Mouse (Mus musculus) thymus, adult 2 months (tissue): ENCODE data around the gene Opcml. TPM values are rescaled to one million over a fixed set of nuclear protein-coding genes. Genes with fewer than 3 reads are reported as not detected.

ENCODE experiments used
- DNase-seq: peaks from one replicate; pipeline ENCODE4 v3.0.0; 2021
- H3K27ac ChIP-seq: fragments of 200-500 bp; 2 replicates; pipeline ENCODE4 v1.5.1; 2012; ENCODE audit warnings: low read length, control low read depth; ENCODE audit not compliant: control insufficient read depth, insufficient read depth
- H3K27me3 ChIP-seq: fragments of 200-500 bp; 2 replicates; pipeline ENCODE4 v1.6.1; 2012; ENCODE audit warnings: mild to moderate bottlenecking, low read length, moderate library complexity, mixed read lengths; ENCODE audit not compliant: control insufficient read depth, insufficient read depth
- H3K36me3 ChIP-seq: fragments of 200-500 bp; 2 replicates; pipeline ENCODE4 v1.6.1; 2012; ENCODE audit warnings: mild to moderate bottlenecking, low read length, moderate library complexity; ENCODE audit not compliant: control insufficient read depth, insufficient read depth
- H3K4me1 ChIP-seq: fragments of 200-500 bp; replicated peaks from 2 replicates; pipeline ENCODE4 v1.6.1; 2012; ENCODE audit warnings: low read length; ENCODE audit not compliant: control insufficient read depth, insufficient read depth
- H3K4me3 ChIP-seq: fragments of 200-500 bp; 2 replicates; pipeline ENCODE4 v1.5.1; 2012; ENCODE audit warnings: mild to moderate bottlenecking, low read length, control low read depth, moderate library complexity; ENCODE audit not compliant: control insufficient read depth, insufficient read depth
- CTCF ChIP-seq: fragments of 200-500 bp; IDR thresholded peaks from 2 replicates; pipeline ENCODE4 v1.5.1; 2012; ENCODE audit warnings: mild to moderate bottlenecking, control low read depth, low read length, moderate library complexity, borderline replicate concordance; ENCODE audit not compliant: control insufficient read depth, poor library complexity, insufficient read depth; ENCODE audit errors: extremely low read depth
- POLR2A ChIP-seq: fragments of 200-500 bp; IDR thresholded peaks from 2 replicates; pipeline ENCODE4 v1.6.1; 2012; ENCODE audit warnings: mild to moderate bottlenecking, low read length, control low read depth, moderate library complexity; ENCODE audit not compliant: control insufficient read depth, poor library complexity, insufficient read depth; ENCODE audit errors: extremely low read depth
- WGBS: fragments of 180-500 bp; shearing (Covaris S2); methylation state at CpG from one replicate; pipeline ENCODE4 v1.1.7; 2018; 5-methylcytosine and 5-hydroxymethylcytosine counted together
- polyA plus RNA-seq: library from polyadenylated mRNA; depleted of rRNA; stranded (reverse); fragments of >200 nt; gene quantifications from 2 replicates; pipeline ENCODE4 v1.2.3, GENCODE M21; 2012

The Opcml gene
- polyA plus RNA-seq, 1 experiment, result 0.82 TPM

DNA sequence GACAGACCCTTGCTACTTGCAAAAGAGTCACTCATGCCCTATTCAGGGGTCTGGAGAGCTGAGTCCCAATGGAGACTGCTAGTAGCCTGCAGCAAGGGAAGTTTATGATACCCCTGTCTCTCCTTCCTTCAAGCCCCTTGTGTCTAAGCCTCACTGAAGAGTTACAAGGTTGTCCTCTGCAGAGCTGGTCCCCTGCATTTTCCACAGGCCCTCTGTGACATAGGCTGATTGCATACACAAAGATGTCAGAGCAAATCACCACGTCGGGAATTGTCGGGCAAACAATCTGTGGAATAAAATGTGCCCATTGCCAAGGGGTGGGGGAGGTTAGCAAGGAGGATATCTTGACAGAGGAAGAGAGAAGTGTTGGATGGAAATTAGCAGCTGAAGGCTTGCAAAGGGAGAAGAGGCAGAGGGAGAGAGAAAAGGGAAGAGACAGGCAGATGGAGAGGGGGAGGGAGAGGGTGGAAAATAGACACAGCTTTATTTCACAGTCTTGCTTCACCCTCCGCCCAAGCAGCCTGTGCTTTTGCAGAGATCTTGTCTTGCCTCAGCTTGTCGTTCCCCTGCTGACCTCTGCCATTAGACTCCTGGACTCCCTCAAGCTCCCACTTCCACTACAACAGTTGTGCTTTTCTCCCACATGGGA is 596.1 kb downstream of the Opcml start:
- no peak for DNase-seq
- TF ChIP-seq CTCF (no peak), POLR2A (no peak)
- WGBS, result 75% methylated on average over 5 of the region's 5 CpGs
- Histone ChIP-seq H3K4me3 (no peak overlapping the region), H3K36me3 (no peaks in the 10 kb centered on the region), H3K27ac (no peak overlapping the region), H3K27me3 (no peaks in the 10 kb centered on the region), H3K4me1 (no peaks in the 10 kb centered on the region)

DNA sequence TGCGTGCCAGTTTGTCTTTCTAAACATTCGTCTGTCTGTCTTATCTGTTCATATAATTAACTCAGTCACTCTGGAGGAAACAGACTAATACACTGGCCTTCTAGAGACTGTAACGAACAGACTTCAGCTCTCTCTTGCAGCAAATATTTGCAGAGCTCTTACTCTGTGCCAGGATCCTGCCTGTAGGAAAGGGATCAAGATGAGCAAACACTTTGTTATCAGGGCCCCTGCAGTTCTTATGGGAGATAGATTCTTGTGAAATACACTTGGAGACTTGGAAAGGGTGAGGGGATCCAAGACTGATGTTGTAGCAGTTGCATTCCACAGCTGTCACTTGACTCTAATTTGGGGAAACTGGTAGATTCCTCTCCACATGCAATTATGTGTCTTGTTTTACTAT is 604.6 kb downstream of the Opcml start:
- Histone ChIP-seq H3K27me3 (no peaks in the 10 kb centered on the region), H3K27ac (no peak overlapping the region), H3K36me3 (no peaks in the 10 kb centered on the region), H3K4me1 (no peaks in the 10 kb centered on the region), H3K4me3 (no peak overlapping the region)
- DNase-seq, result no peak
- WGBS, result 62% methylated on average over 3 of the region's 3 CpGs
- TF ChIP-seq CTCF (no peak), POLR2A (no peak)

DNA sequence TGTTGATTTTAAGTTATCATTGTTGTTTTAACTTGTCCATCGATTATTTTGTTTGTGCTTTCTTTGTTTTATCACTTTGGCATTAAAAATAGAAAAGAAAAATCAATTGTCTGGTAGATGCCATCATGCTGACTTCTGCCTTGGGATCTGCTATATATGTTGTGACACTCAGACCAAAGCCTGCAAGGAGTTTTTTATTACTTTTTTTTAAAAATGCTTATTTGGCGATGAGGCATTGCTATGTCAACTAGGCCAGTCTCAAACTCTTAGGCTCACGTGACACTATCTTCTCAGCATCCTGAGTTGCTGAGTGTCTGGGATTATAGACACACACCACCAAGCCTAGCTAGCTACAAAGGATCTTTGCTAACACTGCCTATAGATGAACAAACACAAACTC is 605.1 kb downstream of the Opcml start:
- no peaks in the 10 kb centered on the region for H3K27me3 ChIP-seq
- H3K36me3 ChIP-seq, result no peaks in the 10 kb centered on the region
- no peak for TF ChIP-seq POLR2A
- TF ChIP-seq CTCF, result no peak
- H3K4me1 ChIP-seq, result no peaks in the 10 kb centered on the region
- WGBS, result 94% methylated on average over 3 of the region's 3 CpGs
- H3K4me3 ChIP-seq, result no peak overlapping the region
- no peak for DNase-seq
- no peak overlapping the region for H3K27ac ChIP-seq

DNA sequence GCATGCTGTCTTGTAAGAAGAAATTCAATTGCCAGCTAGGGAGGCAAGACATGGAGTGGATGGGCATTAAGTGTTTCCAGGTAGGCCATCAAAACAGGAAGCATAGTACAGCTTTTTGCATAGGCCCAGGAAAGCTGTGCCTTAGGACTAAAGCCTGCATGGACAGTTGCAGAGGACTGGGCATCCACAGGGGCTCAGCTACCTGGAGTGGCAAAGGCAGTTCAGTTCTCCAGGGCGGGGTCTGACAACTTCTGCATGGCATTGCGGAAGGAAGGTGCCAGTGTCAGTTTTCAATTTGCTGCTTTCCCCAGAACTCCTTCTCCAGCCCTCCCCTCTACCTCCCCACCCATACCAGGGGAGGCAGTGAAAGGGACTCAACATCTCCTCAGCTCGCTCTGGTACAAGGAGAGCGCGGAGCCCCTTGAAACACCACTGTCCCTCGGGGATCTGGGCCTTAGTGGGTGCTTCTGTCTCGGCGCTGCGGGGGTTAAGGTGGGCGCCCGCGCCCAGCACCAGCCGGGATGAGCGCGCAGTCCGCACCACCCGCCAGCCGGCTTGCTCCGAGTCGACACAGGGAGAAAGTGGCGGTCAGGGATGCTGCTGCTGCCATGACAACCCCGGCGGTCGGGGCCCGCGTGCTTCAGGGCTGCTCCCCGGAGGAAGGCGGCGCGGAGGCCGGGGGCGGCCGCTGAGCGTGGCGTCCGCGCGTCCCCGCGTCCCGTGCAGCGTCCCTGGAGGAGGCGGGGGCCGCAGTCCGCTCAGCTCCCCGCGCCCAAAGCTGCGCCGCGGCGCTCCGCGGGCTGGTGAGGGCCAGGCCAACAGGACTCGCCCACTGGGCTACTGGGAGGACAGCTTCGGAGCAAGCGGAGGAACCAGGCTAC is 612.4 kb downstream of the Opcml start:
- WGBS, result 4% methylated on average over 56 of the region's 56 CpGs
- no peak overlapping the region for H3K4me3 ChIP-seq
- DNase-seq, result no peak
- H3K36me3 ChIP-seq, result no peaks in the 10 kb centered on the region
- H3K4me1 ChIP-seq, result no peaks in the 10 kb centered on the region
- no peaks in the 10 kb centered on the region for H3K27me3 ChIP-seq
- H3K27ac ChIP-seq, result no peak overlapping the region
- TF ChIP-seq POLR2A (no peak), CTCF (no peak)

DNA sequence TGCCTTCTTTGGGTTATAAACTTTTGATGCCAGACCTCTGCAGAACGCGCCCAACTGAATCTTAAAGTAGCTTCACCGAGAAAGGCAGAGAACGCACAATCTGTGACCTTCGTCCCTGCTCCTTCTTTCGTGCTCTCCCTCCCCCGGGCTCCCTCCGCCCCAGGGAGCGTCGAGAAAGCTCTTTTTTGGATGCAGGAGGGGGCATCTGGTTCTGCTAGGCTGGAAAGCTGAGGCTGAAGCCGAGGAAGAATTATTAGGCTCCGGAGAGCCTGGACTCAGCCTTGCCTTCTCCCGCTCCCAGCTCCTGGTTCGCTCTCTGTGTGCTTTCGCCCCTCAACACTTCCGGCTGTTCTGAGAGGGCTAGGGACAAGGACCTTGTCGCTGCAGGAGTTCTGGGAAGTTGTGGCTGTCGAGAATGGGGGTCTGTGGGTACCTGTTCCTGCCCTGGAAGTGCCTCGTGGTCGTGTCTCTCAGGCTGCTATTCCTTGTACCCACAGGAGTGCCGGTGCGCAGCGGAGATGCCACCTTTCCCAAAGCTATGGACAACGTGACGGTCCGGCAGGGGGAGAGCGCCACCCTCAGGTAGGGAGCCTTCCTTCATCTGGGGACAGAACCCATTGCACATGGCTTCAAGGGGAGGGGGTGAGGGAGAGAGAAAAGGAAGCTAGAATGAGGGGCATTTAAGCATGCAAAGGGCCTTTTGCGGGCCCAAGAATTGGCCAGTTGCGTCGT is 613.4 kb downstream of the Opcml start:
- Histone ChIP-seq H3K4me1 (no peaks in the 10 kb centered on the region), H3K4me3 (no peak overlapping the region), H3K27ac (no peak overlapping the region), H3K36me3 (no peaks in the 10 kb centered on the region), H3K27me3 (no peaks in the 10 kb centered on the region)
- DNase-seq, result no peak
- WGBS, result 7% methylated on average over 30 of the region's 30 CpGs
- TF ChIP-seq CTCF (no peak), POLR2A (no peak)

DNA sequence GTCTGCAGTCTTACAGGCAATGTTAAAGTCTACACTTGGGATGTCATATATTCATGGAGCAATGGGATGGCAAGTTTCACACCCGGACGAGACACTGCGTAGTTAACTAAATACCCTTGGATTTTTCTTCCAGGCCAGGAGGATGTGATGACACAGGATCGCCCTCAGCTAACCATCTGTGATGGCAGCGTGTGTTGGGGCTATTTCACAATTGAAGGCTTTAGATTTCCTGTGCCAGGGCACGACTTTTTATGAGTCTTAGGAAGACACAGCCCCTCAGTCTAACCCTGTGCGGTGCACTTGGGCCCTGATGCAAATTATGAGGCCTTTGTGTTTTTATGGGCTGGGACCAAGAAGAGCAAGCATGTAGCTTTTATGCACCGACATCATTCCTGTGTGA is 614.0 kb downstream of the Opcml start:
- DNase-seq, result no peak
- Histone ChIP-seq H3K36me3 (no peaks in the 10 kb centered on the region), H3K27ac (no peak overlapping the region), H3K4me3 (no peak overlapping the region), H3K27me3 (no peaks in the 10 kb centered on the region), H3K4me1 (no peaks in the 10 kb centered on the region)
- no peak for TF ChIP-seq CTCF
- no peak for TF ChIP-seq POLR2A
- 75% methylated on average over 8 of the region's 8 CpGs for WGBS
